Mouse (Mus musculus) heart, postnatal 14 days (tissue): Measurements from ENCODE around the gene Il5. TPM values are rescaled to one million over a fixed set of nuclear protein-coding genes. Genes with fewer than 3 reads are reported as not detected.

Experiments
- DNase-seq, 2 experiments: peaks; one replicate each; pipeline ENCODE4 v3.0.0; 2021 to 2022
- intact Hi-C: fragments of 180-260 bp; cut with DNase I; formaldehyde crosslinking; loops from one replicate; pipeline ENCODE4 v1.15.1; 2025
- long read RNA-seq, 2 experiments: library from polyadenylated mRNA; stranded (forward); transcript quantifications; one replicate each; pipeline ENCODE4 v2.0.0; 2021
- total RNA-seq, 2 experiments: library from RNA; stranded (reverse); gene quantifications; 2 replicates each; pipeline ENCODE4 v1.2.3; 2021

Il5 gene
- not detected for total RNA-seq
- long read RNA-seq, experiment 1 = 0 reads
- long read RNA-seq, experiment 2 = 0 reads

DNA sequence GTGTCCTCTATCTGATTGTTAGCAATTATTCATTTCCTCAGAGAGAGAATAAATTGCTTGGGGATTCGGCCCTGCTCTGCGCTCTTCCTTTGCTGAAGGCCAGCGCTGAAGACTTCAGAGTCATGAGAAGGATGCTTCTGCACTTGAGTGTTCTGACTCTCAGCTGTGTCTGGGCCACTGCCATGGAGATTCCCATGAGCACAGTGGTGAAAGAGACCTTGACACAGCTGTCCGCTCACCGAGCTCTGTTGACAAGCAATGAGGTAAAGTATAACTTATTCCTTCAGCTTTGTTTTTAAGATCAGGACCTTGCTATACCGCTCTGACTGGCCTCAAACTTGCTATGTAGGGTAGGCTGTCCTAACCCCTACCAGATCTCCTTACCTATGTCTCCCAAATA is at the start of gene Il5:
TSS of gene Il5 (plus strand) at position 80 of the 400 bp plus-strand sequence.
- intact Hi-C loops = no loop called here
- no peak for DNase-seq

DNA sequence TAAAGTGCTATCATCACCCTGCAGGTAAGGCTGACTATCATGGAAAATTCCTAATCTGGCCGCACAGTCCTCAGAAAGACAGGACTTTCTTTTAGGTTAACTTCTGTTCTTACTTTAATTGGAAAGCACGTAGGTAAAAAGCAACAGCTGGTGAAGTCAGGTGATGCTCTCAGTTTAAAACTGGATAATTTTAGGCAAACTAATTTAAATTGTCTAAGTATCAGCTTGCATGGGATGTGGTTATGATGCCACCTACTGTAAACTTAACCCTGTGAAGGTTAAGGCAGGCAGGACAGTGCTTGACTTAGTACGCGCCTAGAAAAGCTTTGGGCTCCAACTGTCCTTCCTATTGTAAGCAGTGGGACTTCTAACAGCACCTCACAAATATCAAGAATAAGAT is 49.2 kb upstream of the Il5 start:
- intact Hi-C loops = no loop called here
- DNase-seq = no peak

DNA sequence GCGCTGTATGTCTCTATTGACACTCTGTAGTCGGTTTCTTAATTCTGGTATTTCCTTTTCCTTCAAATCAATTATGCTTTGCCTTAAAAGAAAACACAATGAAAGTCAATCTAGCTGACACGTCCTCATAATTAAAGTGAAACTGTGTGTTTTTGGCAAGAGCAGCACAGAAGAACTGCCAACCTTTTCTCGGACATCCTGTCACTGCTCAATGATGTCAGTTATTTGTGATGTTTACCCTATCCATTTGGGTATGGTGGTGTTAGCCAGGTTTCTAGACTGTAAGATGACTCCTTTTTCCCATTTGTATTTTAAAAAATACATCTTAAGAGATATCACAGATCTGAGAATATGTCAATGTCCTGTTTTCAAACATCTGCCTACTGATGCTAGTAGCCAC is 40.5 kb upstream of the Il5 start:
- DNase-seq = peak in 1 of 2 experiments; percentile 14
- intact Hi-C loops = no loop called here

DNA sequence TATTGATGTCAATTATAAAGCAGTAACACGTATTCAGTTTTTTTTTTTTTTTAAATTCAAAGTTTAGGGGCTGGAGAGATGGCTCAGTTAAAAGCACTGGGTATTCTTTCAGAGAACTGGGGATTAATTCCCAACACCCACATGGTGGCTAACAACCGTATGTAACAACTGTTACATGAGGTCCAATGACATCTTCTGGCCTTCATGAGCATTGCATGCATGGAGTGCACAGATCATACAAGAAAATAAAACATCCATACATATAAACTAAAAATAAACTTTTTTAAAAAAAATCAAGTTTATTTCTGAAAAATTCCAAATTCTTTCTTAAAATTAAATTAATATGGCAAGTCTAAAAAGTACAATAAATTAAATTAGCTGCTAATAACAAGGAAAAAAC is 38.9 kb upstream of the Il5 start:
- intact Hi-C loops = no loop called here
- DNase-seq = no peak

DNA sequence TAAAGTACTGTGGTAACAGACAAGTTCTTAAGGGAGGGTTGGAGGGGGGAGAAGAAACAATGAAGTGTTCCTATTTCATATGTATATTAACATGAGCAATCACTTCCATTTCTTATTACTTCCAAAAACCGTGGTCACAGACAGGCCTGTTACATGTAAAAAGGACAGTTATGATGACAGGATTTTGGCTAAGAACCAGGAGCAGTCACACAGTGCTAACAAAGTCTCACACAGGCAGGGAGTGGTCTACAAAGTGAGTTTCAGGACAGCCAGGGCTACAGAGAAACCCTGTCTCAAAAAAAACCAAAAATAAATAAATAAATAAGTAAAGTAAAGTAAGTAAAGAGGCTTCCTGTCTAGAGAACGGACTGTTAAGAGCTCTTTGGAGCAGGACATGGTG is 38.4 kb upstream of the Il5 start:
- DNase-seq = peak in 1 of 2 experiments; percentile 41
- intact Hi-C loops = no loop called here

DNA sequence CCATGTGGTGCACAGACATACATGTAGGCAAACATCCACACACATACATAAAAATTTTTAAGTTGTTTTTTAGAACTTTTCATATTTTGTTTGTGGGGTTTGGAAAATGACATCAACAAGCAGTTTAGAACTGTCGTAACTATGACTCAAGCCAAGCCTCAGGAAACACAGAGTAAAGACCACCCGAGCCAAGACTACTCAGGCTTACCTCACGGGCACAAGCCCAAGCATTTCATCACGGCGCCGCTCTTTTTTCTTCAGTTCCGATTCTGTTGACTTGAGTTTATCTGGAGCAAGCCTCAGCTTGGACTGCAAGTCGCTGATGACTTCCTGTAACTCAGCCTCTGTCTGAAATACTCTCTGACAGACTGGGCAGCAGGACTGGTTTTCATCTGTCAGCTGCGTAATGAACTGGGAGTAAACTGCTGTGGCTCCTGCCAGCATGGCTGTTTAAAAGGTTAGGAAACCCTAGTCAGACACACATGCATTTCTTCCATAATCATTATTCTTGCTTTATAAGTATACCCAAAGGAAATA is 37.5 kb upstream of the Il5 start:
- DNase-seq = peak; percentile 22 to 32

DNA sequence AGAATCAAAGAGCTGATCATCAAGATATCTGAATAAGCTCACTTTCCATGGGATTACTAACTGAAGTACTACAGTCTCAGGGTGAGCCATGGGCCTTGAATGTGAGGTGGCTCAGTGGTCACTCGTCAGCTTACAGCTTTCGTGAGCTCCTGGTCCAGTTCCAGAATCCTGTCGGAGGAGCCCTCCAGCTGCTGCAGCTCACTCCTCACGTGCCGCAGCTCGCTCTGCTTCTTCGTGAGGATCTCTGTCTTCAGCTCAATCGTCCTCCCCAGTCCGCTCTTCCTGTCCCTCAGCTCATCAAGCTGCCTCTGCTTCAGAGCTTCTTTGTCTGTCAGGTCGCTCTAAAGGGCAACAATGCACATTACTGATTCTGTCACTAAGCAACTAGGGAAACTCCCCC is 28.6 kb upstream of the Il5 start:
- intact Hi-C loops = no loop called here
- peak in 1 of 2 experiments; percentile 28 for DNase-seq

More for the DNA sequence above, 37.5 kb upstream of the Il5 start:
- intact Hi-C loops = no loop called here

DNA sequence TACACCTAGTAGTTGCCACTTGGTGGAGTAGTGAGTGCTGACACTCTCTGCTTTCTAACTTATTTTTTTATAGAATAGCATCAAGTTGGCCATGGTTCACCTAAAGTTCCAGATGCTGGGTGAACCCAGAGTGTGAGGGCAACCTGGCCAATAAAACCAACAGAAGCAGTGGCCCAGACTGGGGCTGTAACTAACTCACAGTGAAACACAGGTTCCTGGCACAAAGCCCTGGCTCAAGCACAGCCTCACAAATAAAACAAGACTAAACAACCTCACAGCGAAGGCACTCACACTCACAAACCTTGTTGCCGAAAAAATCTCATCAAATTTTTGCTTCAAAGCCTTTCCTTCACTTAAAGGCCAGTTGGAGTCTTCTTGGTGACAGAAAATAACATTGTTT is 22.1 kb upstream of the Il5 start:
- no peak for DNase-seq
- intact Hi-C loops = no loop called here

DNA sequence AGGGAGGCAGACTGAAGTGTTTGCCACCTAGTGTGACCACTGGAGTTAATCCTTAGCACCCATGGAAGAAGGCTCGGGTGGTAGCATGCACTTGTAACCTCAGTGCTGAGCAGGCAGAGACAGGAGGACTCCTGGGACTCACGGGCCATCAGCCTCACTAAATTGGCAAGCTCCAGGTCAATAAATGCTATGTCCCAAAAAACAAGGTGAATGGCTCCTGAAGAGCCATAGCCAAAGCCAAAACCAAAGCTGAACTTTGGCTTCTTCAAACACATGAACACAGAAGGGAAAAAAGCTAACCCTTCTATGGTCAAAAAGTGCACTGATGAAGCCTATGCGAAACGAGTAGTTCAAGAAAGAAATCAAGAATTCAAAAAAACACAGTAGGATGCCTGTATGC is 21.2 kb upstream of the Il5 start:
- DNase-seq = no peak
- intact Hi-C loops = no loop called here

DNA sequence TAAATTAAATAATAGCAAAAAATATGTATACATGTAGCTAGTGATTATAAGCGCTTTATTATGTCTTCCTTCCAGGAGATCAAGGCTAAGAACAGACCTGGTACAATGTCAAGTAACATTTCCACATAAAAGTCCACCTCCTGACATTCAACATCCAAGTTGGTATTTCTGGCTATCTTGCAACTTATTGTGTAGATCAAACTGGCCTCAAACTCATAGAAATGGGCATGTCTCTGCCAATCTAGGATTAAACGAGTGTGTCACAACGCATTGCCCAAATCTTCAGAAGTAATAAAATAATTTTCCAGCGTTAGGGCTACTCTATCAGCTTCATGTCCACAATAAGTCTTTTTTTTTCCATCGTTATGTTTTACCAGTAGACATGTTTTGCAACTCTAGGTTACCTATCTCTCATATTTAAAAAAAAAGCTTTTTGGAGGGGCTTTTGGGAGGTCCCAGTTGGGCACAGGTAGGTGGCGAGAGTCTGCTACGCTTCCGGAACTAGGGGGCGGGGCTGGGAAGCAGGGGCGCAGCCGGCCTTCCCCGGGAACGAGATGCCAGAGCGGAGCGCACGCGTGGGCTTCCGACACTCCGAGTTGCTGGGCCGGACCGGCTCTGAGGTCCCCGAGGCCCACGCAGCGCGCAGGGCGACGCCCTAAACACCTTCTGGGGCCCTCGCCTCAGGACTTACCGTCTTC is 14.2 kb upstream of the Il5 start:
- DNase-seq = peak; percentile 46 to 50
- intact Hi-C loops = no loop called here

DNA sequence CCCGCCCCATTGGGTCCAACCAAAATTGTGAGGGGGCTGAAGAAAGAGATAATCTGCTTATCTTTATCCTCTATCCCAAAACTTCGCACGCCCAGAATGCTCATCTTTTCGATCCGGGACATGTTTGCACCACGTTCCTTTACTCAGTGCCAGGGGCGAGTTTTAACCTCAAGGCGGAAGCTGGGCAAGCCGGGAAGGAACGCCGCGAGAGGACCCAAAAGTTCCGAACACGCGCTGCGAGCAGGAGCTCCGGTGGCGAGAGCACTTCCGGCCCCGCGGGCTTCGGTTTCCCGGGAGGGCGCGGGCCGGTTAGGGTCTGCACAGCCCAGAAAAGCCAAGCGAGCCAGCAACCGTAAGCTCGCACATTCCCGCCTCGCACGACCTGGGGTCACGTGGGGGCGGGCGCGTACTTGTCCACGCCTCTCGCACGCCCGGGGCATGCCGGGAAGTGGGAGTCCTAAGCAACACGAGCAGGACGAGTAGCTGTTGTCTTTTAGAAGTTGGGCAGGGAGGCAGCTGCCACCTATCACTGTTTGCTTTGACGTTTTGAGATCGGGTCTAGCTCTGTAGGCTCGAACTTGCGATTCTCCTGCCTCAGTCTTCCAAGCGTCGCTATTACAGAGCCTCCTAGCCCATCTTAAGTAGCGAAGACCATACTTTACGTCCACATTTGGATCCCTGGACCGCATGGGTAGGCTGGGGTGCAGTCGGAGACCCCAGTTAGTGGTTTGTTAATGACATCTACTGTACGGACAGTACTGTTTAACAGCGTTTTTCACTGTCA is 13.5 kb upstream of the Il5 start, which contains the start of gene Rad50:
TSS of gene Rad50 (minus strand) at position 386 of the 784 bp plus-strand sequence.
- intact Hi-C loops = no loop called here
- DNase-seq = peak; percentile 88 to 90

DNA sequence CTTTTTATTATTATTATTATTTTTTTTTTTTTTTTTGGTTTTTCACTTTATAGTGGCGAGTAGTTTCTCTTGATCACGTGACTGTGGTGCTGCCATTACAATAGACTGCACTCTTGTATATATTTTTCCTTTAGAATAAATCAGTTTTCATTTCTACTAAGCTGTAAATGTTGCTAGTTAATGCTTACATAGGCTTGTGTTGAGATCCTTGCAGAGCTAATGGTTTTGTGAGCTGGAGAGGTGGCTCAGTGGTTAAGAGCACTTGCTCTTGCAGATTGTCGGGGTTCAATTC is 12.9 kb upstream of the Il5 start:
- intact Hi-C loops = no loop called here
- no peak for DNase-seq

DNA sequence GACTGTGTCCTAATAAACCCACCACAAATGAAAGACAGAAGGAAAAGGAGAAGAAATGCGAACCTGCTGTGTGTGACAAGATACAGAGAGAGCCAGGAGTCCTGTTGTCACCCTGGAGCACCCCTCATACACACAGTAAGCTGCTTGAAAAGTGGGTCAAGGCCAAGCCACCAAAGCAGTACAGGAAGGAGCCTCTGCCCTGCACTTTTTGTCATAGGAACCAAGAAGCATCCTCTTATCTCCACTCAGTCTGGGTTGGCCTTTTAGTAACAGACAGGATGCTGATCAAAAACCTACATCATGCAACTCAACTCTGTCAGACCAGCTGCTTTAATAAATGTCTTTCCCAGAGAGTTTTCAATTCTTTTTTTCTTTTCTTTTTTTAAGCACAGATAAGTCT is 893 bp upstream of the Il5 start:
- DNase-seq = no peak
- intact Hi-C loops = no loop called here

DNA sequence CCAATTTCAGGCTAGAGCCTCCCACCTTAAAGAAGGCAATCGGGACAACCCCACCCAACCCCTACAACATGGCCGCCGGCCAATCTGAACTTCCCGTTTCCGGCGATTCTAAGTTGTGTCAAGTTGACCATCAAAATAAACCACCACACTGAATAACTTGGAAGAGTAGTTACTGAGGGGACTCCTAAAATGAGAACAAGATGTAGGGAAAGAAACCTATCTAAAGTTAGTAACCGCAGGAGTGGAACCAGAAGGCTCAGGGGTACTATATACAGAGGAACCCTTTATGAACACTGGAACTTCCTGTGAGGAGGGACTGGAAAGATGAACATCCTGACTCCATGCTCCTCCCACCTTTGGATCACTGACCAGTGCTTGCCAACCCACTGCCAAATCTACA is 10.9 kb downstream of the Il5 start:
- DNase-seq = no peak
- intact Hi-C loops = loop anchor here (10.0 kb wide), 1 partner anchor 523 kb away; no protein-coding TSS in a partner anchor

DNA sequence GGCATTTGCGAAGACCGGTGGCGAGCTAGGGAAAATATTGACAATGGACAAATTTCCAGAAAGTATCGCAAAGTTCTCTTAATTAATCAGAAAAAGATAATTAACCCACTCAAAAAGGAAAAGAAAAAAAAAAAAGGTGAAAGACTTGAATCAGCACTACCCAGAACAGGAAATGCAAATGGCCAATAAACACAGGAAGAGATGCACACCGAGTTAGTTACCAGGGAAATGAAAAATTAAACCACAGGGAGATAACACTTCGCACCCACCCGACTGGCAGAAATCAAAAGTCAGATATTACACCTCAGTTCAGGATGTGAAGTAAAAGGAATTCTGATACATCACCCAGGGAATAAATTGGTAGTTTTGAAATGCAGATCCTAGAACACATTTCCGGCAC is 11.7 kb downstream of the Il5 start:
- intact Hi-C loops = loop anchor here (10.0 kb wide), 1 partner anchor 523 kb away; no protein-coding TSS in a partner anchor
- DNase-seq = no peak

DNA sequence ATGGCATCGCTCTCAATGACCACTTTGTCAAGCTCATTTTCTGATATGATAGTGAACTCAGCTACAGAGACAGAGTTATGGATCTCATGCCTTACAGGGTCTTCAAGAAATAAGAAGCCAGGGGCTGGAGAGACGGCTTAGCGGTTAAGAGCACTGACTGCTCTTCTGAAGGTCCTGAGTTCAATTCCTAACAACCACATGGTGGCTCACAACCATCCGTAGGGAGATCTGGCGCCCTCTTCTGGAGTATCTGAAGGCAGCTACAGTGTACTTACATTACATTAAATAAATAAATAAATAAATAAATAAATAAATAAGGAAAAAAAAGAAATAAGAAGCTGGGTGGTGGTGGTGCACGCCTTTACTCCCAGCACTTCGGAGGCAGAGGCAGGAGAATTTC is 13.2 kb downstream of the Il5 start:
- DNase-seq = no peak
- intact Hi-C loops = loop anchor here (10.0 kb wide), 1 partner anchor 521 kb away; no protein-coding TSS in a partner anchor

DNA sequence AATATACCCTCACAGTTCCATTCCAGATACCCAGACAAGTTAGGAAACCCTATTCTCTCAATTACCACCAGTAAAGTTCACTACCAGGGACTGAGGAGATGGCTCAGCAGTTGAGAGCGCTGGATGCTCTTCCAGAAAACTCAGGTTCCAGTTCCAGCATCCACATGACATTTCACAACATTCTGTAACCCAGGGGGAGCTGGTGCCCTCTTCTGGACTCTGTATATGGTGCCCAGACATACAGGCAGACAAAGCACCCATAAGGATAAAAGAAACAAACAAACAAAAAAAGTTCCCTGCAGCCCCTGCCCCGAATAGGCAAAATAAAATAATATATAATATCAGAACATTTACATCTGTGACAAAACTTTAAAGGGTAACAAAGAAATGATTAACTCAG is 13.8 kb downstream of the Il5 start:
- intact Hi-C loops = loop anchor here (10.0 kb wide), 1 partner anchor 520 kb away; no protein-coding TSS in a partner anchor
- DNase-seq = no peak

DNA sequence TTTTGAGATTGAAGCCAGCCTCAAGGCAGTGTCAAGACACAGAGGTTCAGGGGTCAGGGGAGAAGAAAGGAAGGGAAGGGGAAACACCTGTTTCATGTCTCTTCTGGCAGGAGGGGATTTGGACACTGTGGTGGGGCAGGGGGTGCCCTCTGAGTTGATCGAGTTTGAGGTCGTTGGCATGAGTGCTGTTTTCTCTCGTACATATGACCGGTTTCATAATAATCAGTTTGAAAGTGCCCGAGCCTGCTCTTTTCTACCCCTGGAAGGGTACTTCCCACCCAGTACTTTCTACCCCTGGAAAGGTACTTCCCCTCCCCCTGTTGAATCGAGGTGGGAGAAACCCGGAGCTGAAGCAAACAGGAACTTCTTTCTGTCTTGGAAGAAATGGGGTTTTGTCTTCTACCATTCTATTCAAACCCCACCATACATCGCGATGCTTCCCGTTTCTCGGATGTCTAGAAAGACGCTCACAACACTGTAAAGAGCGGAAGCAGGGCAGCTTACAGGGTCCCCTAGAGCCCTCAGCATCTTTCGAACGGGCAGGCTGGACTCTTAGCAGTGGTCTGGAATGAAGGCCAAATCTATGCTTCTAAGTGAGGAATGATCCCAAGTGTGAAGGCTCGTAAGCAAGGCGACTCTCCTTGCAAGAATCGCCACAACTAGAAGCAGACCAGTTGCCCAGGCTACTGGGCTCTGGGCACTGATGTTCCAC is 14.5 kb downstream of the Il5 start:
- DNase-seq = no peak
- intact Hi-C loops = loop anchor here (5.0 to 10.0 kb wide), 3 partner anchors 148 to 520 kb away; partner anchors contain the start of gene Gm9837

DNA sequence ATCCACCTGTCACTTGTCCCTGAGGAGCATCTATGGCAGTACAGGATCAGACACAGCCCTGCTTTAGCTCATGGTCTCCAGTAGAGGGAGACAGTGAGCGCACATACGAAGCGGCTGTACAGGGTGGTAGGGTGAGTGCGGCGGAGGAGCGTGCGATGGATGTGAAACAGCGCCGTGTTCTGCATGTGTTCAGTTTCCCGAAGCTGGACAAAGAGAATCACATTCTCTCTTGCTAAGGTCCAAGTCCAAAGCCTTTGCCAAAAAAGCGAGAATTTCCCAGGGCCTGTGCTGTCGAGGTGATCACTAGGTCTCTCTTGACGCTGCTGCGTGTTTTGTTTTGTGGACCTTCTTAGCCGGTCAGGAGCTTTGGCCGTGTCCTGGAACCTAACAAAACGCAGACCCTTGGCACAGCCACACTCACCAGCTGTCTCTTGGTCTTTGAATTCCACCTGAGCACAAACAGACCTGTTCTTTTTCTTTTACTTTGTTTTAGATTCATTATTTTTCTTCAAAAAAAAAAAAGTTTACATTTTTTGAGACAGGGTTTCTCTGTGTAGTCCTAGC is 15.2 kb downstream of the Il5 start:
- DNase-seq = peak; percentile 51 to 66
- intact Hi-C loops = loop anchor here (2.0 to 10.0 kb wide), 4 partner anchors 115 to 519 kb away; partner anchors contain the start of gene Gm9837
